29 mouse cellular contexts compared by ENCODE assay signal in genomic region chr7:118911170-118911569, GRCm38 (mm10). TPM values are rescaled to one million over a fixed set of nuclear protein-coding genes. Genes with fewer than 3 reads are reported as not detected.
DNase-seq lines count a peak whose midpoint lies in the region; ATAC-seq lines count a peak whose summit lies in the region.
"Had no signal": no experiment of that assay in that cellular context is flagged by ENCODE, and none has a peak within 500 bp of the region (broad histone marks: within the 10 kb centered on the region; RNA-seq: fewer than 3 reads in every experiment).

No protein-coding gene starts in this region.

- H3K36me3 ChIP-seq in hindbrain, embryonic 10.5 days: no peaks in the 10 kb centered on the region
- H3K36me3 ChIP-seq in hindbrain, embryonic 14.5 days (replicated peaks; ENCODE audit: control insufficient read depth, insufficient read depth): no peaks in the 10 kb centered on the region
- H3K36me3 ChIP-seq in midbrain, embryonic 10.5 days: no peaks in the 10 kb centered on the region
- H3K36me3 ChIP-seq in midbrain, embryonic 16.5 days (ENCODE audit: control insufficient read depth, insufficient read depth, low read length): no peaks in the 10 kb centered on the region
- H3K36me3 ChIP-seq: embryonic facial prominence, embryonic 10.5 days; embryonic facial prominence, embryonic 13.5 days; forebrain, embryonic 10.5 days; G1E; heart, embryonic 10.5 days; heart, embryonic 13.5 days had no signal

- no peak overlapping the region for H3K9ac ChIP-seq in hindbrain, embryonic 14.5 days
- H3K9ac ChIP-seq in midbrain, embryonic 16.5 days (ENCODE audit: low read depth, low read length): no peak overlapping the region
- H3K9ac ChIP-seq: embryonic facial prominence, embryonic 13.5 days; forebrain, embryonic 13.5 days; heart, embryonic 13.5 days had no signal

- H3K4me2 ChIP-seq in hindbrain, embryonic 14.5 days (replicated peaks): no peak overlapping the region
- no peak overlapping the region for H3K4me2 ChIP-seq in midbrain, embryonic 16.5 days (ENCODE audit: low read length)
- H3K4me2 ChIP-seq: embryonic facial prominence, embryonic 13.5 days; forebrain, embryonic 13.5 days; heart, embryonic 13.5 days had no signal

- H3K9me3 ChIP-seq in hindbrain, embryonic 10.5 days: no peaks in the 10 kb centered on the region
- no peaks in the 10 kb centered on the region for H3K9me3 ChIP-seq in hindbrain, embryonic 14.5 days (ENCODE audit: control insufficient read depth, low read length)
- no peaks in the 10 kb centered on the region for H3K9me3 ChIP-seq in midbrain, embryonic 10.5 days (replicated peaks)
- H3K9me3 ChIP-seq in midbrain, embryonic 16.5 days (replicated peaks; ENCODE audit: control insufficient read depth, low read length, poor library complexity, severe bottlenecking): no peaks in the 10 kb centered on the region
- H3K9me3 ChIP-seq: embryonic facial prominence, embryonic 10.5 days; embryonic facial prominence, embryonic 13.5 days; forebrain, embryonic 10.5 days; forebrain, embryonic 13.5 days; G1E; heart, embryonic 10.5 days; heart, embryonic 13.5 days had no signal

- no peak for DNase-seq in hindbrain, embryonic 10.5 days (ENCODE audit: low spot score)
- DNase-seq in hindbrain, embryonic 14.5 days (ENCODE audit: low spot score): no peak
- DNase-seq in midbrain, embryonic 10.5 days (ENCODE audit: low spot score): no peak
- DNase-seq in gonadal fat pad, adult 2 months (ENCODE audit: low read depth): peak; percentile 84
- DNase-seq in T-cell, adult 2 months (ENCODE audit: low spot score): no peak
- DNase-seq in lung, adult 18-20 months: no peak
- DNase-seq: adrenal gland, adult 2 months; adrenal gland, postnatal 14 days; cerebellum, adult 11-12 months; cerebellum, adult 8-10 months; cerebellum, postnatal 36 days; gastrocnemius, postnatal 10 days; gastrocnemius, postnatal 36 days; heart, postnatal 14 days; heart, postnatal 4 days had no signal

- H3K27me3 ChIP-seq in hindbrain, embryonic 10.5 days (ENCODE audit: insufficient read depth, poor library complexity, severe bottlenecking): no peaks in the 10 kb centered on the region
- H3K27me3 ChIP-seq in hindbrain, embryonic 14.5 days (ENCODE audit: control insufficient read depth, insufficient read depth, low read length): no peaks in the 10 kb centered on the region
- no peaks in the 10 kb centered on the region for H3K27me3 ChIP-seq in midbrain, embryonic 10.5 days (ENCODE audit: low read depth, poor library complexity, severe bottlenecking)
- no peaks in the 10 kb centered on the region for H3K27me3 ChIP-seq in midbrain, embryonic 16.5 days (ENCODE audit: control insufficient read depth, insufficient read depth, low read depth, low read length)
- H3K27me3 ChIP-seq: embryonic facial prominence, embryonic 13.5 days; forebrain, embryonic 13.5 days; heart, embryonic 13.5 days; Patski had no signal

- H3K4me3 ChIP-seq in hindbrain, embryonic 10.5 days: no peak overlapping the region
- no peak overlapping the region for H3K4me3 ChIP-seq in hindbrain, embryonic 14.5 days (replicated peaks; ENCODE audit: low read length)
- no peak overlapping the region for H3K4me3 ChIP-seq in midbrain, embryonic 10.5 days
- H3K4me3 ChIP-seq in midbrain, embryonic 16.5 days (ENCODE audit: low read depth, low read length): no peak overlapping the region
- H3K4me3 ChIP-seq: embryonic facial prominence, embryonic 10.5 days; embryonic facial prominence, embryonic 13.5 days; erythroblast, embryonic 14.5 days; forebrain, embryonic 10.5 days; forebrain, embryonic 13.5 days; heart, embryonic 10.5 days; heart, embryonic 13.5 days had no signal

- peak overlapping the region; percentile 81 for H3K27ac ChIP-seq in hindbrain, embryonic 10.5 days
- no peak overlapping the region for H3K27ac ChIP-seq in hindbrain, embryonic 14.5 days
- peak overlapping the region; percentile 66; the same call in 1 of the 2 replicates for H3K27ac ChIP-seq in midbrain, embryonic 10.5 days (replicated peaks)
- H3K27ac ChIP-seq in midbrain, embryonic 16.5 days (ENCODE audit: low read length): no peak overlapping the region
- H3K27ac ChIP-seq: embryonic facial prominence, embryonic 10.5 days; embryonic facial prominence, embryonic 13.5 days; forebrain, embryonic 13.5 days; heart, embryonic 10.5 days; heart, embryonic 13.5 days; hindbrain, postnatal 0 days had no signal

- peaks cover 61% of the 10 kb centered on the region for H3K4me1 ChIP-seq in hindbrain, embryonic 10.5 days (replicated peaks)
- H3K4me1 ChIP-seq in hindbrain, embryonic 14.5 days (replicated peaks; ENCODE audit: control insufficient read depth, insufficient read depth, low read length): peaks cover 11% of the 10 kb centered on the region
- H3K4me1 ChIP-seq in midbrain, embryonic 10.5 days: peaks cover 32% of the 10 kb centered on the region
- peaks cover 9% of the 10 kb centered on the region; the same call in 1 of the 2 replicates for H3K4me1 ChIP-seq in midbrain, embryonic 16.5 days (ENCODE audit: control insufficient read depth, insufficient read depth, low read length)
- H3K4me1 ChIP-seq: heart, embryonic 13.5 days had no signal

- 91% methylated on average over 2 of the region's 2 CpGs for WGBS in hindbrain, embryonic 10.5 days
- 85% methylated on average over 2 of the region's 2 CpGs for WGBS in hindbrain, embryonic 14.5 days
- 96% methylated on average over 2 of the region's 2 CpGs for WGBS in midbrain, embryonic 10.5 days
- WGBS in midbrain, embryonic 16.5 days: 97% methylated on average over 2 of the region's 2 CpGs

- ATAC-seq in hindbrain, embryonic 14.5 days (ENCODE audit: low FRiP score): no peak
- ATAC-seq in midbrain, embryonic 16.5 days: no peak
- ATAC-seq: forebrain, embryonic 13.5 days; forebrain, embryonic 16.5 days; inflammation-experienced regulatory T-cells, adult 6 months; intestine, embryonic 16.5 days had no signal

RNA-seq across cellular contexts. Expression of gene Knop1, which starts 55.1 kb away (rescaled TPM):
- polyA plus RNA-seq in hindbrain, embryonic 10.5 days (2016; fragmentation: Nextera tagmentation; extraction: Ambion mirVana): 105 and 137 TPM in 2 replicates
- 55.0 and 64.8 TPM in 2 replicates for polyA plus RNA-seq in hindbrain, embryonic 14.5 days (2014; fragmentation: Nextera tagmentation; extraction: Ambion mirVana)
- polyA plus RNA-seq in midbrain, embryonic 10.5 days (2016; fragmentation: Nextera tagmentation; extraction: Ambion mirVana): 129 and 141 TPM in 2 replicates
- polyA plus RNA-seq in midbrain, embryonic 16.5 days (2015; fragmentation: Nextera tagmentation; extraction: Ambion mirVana): 54.9 and 61.0 TPM in 2 replicates
- 10.1 and 12.9 TPM in 2 replicates for polyA plus RNA-seq in gonadal fat pad, adult 2 months (2012; rRNA removed)

RNA-seq across cellular contexts. Expression of gene Iqck, which starts 55.6 kb away (rescaled TPM):
- polyA plus RNA-seq in hindbrain, embryonic 10.5 days (2016; fragmentation: Nextera tagmentation; extraction: Ambion mirVana): 6.7 and 9.6 TPM in 2 replicates
- 4.4 and 4.5 TPM in 2 replicates for polyA plus RNA-seq in hindbrain, embryonic 14.5 days (2014; fragmentation: Nextera tagmentation; extraction: Ambion mirVana)
- 3.9 and 6.2 TPM in 2 replicates for polyA plus RNA-seq in midbrain, embryonic 10.5 days (2016; fragmentation: Nextera tagmentation; extraction: Ambion mirVana)
- polyA plus RNA-seq in midbrain, embryonic 16.5 days (2015; fragmentation: Nextera tagmentation; extraction: Ambion mirVana): 4.7 and 4.8 TPM in 2 replicates
- 2.7 and 3.8 TPM in 2 replicates for polyA plus RNA-seq in gonadal fat pad, adult 2 months (2012; rRNA removed)

Comparison
In these comparisons a context has a peak if more than half of its experiments do, and no peak if none do; other contexts are left out.
1. H3K27ac ChIP-seq: peak in hindbrain, embryonic 10.5 days (single experiment) and midbrain, embryonic 10.5 days (single experiment); none in hindbrain, embryonic 14.5 days (single experiment) and midbrain, embryonic 16.5 days (single experiment).